Mouse (Mus musculus): ENCODE data around the gene Cep128.

Gene Cep128

DNA sequence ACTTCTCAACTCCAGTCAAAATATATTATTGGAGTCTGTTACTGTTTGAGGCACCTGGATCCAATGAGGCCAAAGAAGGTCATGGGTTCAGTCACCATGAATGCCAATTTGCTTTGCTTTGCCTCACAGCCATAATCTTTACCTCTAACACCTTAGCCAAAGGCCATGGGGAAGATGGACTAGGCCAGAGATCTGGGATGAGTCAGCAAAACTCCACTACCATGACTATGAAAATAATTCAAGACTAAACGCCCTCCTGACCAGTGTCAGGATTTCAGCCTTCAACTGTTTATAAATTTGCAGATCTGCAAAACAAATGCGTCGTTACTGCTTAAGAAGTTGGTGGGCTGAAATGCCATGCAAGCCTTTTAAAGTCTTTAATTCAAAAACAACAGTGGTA, 76.5 kb downstream of the Cep128 start:
- DNase-seq (ENCODE audit: low spot score) = no peak

DNA sequence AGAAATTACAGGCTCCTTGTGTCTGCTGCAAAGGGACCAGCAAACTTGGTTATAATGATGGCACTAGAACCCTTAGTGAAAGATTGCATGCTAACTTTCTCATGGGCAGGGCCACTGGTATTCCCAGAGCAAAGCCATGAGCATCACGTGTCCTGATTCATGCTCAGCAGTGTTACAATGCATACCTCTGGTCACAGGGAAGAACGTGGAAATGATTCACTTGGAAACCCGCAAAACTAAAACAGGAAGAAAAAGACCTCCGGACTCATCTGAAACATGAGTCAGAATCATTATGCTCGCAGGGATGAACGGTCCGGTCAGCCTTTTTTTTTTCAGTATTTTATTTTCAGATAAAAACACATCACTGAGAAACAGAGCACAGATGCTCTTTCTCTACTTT, 78.4 kb downstream of the Cep128 start:
- DNase-seq (ENCODE audit: low spot score) = no peak

- no peak for DNase-seq (ENCODE audit: low spot score)
Observed at GRCm38 (mm10) chr12:91305038-91305437, 79.2 kb downstream of the Cep128 start.

DNA sequence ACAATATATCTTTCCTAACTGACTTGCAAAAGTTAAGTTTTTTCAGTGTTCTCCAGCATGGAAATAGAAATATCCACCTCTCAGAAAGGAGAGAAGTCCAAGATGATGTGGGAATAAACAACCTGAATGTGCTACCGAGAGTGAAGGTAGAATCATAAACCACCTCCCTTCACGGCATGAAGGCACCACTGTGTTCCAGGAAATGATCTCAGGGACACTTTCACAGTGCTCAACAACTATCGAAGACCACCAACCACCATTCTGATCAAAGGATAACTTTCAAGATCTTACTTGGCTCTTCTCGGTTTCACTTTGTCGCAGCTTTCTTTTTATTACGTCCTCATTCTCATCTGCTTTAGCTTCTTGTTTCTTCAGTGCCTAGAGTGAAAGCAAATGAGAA, 85.5 kb downstream of the Cep128 start:
- DNase-seq (ENCODE audit: low spot score) = no peak

GRCm38 (mm10) chr12:91295870-91296269, 88.3 kb downstream of the Cep128 start:
- no peak for DNase-seq (ENCODE audit: low spot score)

- DNase-seq (ENCODE audit: low spot score) = no peak
Observed at GRCm38 (mm10) chr12:91295436-91295835, 88.8 kb downstream of the Cep128 start.

DNA sequence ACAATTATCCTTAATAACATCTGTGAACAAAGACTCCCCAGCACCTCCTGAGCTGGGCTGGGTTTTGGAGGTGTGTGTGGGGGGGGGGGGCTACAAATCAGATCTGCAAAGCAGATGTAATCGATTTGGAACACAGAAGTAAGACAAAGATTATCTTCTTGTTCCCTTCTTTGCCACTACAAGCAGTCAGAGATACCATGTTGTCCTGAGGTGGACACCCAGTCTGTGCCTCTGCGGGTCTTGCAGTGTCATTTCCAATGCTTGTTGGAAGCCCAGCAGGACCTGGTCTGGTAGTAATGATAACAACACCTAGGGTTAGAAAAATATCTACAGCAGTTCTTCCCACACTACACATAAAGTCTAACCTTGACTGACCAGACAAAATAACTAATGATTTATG, 110.3 kb downstream of the Cep128 start:
- no peak for DNase-seq (ENCODE audit: low spot score)

- DNase-seq (ENCODE audit: low spot score) = no peak
Observed at GRCm38 (mm10) chr12:91269634-91270033, 114.6 kb downstream of the Cep128 start.

- DNase-seq (ENCODE audit: low spot score) = no peak
Observed at GRCm38 (mm10) chr12:91268974-91269373, 115.2 kb downstream of the Cep128 start.

GRCm38 (mm10) chr12:91266014-91266413, 118.2 kb downstream of the Cep128 start:
- no peak for DNase-seq (ENCODE audit: low spot score)

DNA sequence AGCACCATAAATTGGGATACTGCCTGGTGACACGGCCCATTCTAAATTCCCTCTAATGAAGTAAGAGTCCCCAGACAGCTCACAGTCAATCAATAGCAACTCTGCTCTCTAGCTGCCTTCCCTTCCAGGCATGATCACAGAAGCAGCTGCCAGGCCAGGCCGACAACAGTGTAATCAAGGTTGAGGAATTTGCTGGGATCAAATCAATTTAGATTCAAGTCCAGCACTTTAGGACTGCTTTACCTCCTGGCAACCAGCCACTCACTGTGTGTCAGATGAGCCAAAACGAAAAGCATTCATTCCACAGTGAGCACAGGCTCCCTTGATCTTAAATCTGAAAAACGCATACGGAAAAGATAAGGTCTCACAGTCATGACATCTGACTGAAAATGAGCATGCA, 118.7 kb downstream of the Cep128 start:
- DNase-seq (ENCODE audit: low spot score) = no peak

GRCm38 (mm10) chr12:91264828-91265355, 119.3 kb downstream of the Cep128 start:
- no peak for DNase-seq (ENCODE audit: low spot score)

DNA sequence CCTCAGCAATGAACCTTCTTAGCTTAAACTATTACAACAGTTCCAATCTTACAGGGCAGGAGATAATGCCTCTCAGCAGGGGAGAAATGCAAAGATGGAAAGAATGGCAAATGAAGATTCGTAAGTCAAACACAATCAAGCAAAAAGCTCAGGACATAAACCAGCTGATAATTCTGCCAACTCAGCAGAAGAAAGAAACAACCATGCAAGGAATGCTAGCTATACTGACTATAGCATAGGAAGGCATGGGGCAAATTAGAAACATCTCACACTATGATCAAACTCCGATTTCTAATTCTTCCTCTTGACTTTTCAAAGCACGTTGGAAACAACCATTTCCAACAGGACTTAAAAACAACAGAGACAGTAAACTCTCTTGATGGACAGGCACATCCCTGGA, 120.5 kb downstream of the Cep128 start:
- no peak for DNase-seq (ENCODE audit: low spot score)

GRCm38 (mm10) chr12:91262801-91263200, 121.4 kb downstream of the Cep128 start:
- DNase-seq (ENCODE audit: low spot score) = no peak

DNA sequence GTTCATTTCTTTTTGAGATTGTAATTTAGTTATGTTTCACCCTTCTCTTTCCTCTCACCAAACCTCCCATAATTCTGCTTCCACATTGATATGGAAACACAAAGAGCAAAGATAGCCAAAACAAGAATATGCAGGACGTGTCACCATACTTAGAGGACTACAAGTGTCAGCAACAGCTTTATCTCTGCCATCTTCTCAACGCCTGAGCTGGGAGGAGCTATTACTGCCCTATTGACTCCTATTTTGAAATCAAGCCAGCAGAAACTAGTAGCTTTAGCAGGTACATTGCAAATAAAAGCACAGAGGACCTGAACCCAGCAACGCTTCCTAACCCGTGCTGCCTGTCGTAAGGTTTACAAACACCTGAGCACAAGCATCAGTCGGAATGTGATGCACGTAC, 127.9 kb downstream of the Cep128 start:
- no peak for DNase-seq (ENCODE audit: low spot score)

GRCm38 (mm10) chr12:91254831-91255230, 129.4 kb downstream of the Cep128 start:
- DNase-seq (ENCODE audit: low spot score) = no peak

GRCm38 (mm10) chr12:91220609-91221008, 163.6 kb downstream of the Cep128 start:
- DNase-seq (ENCODE audit: low spot score) = no peak

- no peak for DNase-seq (ENCODE audit: low spot score)
Observed at GRCm38 (mm10) chr12:91205550-91205949, 178.7 kb downstream of the Cep128 start.

DNA sequence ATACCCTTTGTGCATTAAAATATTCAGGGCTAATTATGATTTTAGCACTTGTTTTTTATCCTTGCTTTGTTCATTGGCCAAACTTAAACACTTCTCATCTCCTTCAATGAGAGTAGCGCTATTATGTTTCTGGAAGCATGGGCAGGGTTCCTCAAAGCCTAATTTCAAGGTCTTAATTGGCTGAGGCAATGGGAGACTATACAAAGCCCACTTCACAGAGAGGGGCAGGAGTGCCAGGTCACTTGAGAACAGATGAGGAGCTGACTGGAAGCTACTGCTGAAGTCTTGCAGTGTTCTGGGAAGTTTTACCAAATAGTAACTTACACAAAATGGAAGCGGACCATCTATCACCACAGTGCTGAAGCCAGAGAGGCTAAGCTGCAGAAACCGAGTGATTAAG, 179.9 kb downstream of the Cep128 start:
- DNase-seq (ENCODE audit: low spot score) = no peak

- no peak for DNase-seq (ENCODE audit: low spot score)
Observed at GRCm38 (mm10) chr12:91202496-91202895, 181.7 kb downstream of the Cep128 start.

GRCm38 (mm10) chr12:91189111-91189510, 195.1 kb downstream of the Cep128 start:
- DNase-seq (ENCODE audit: low spot score) = no peak

DNA sequence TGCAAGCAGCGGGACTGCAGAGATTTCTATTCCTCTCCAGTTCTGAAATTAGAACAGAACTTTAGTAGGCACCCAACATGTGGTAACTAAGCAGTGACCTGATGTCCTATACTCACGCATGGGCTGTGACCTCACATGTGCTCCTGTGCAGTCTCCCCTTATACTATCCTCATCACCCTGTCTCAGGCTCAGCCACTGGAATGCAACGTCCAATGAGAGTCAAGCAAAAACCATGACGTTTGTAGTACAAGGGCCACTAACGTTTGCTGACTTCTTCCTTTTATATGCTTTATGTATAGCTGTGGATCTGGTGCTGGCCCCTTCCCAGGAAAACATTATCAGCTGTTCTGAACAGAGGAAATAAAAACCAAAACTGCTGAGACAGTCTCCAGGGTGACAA, 198.6 kb downstream of the Cep128 start:
- no peak for DNase-seq (ENCODE audit: low spot score)

- DNase-seq (ENCODE audit: low spot score) = no peak
Observed at GRCm38 (mm10) chr12:91184616-91185015, 199.6 kb downstream of the Cep128 start.

DNA sequence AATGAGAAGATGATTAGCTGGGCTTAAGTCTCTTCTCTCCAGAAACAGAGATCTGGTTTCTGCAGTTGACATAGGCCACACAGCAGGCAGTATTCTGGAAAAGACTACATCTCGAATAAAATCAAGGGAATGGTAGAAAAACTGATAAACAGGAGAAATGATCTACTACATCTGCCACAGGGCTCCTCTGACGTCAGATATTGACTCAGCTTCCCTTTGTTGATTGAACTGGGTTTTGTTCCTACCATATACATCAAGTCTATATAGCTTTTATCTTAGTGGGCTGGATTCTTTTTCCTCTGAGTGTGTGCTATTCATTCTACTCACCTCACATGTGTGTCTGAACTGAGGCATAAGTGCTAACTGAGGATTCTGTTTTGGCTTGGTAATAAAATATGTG, 200.3 kb downstream of the Cep128 start:
- DNase-seq (ENCODE audit: low spot score) = no peak

DNA sequence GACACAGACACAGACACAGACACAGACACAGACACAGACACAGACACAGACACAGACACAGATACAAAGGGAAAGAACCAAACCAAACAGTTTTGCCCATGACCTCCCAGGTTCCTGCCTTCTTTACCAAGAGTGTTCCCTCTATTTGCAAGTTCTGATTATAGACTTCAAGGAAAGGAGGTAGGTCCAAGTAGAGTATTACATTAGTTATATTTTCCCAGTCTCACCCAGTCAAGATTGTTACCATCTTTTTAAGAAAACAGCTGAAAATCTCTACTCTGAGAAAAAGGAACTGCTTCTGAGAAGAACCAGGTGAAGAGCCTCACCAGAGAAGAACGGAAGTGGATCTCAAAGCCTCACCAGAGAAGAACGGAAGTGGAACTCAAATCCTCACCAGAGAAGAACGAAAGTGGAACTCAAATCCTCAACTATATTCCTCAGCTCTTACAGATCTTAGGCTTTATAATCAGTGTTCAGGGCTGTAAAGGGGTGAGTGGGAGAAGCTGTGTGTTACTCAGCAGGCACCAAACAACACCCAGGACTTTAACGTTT, 200.8 kb downstream of the Cep128 start:
- DNase-seq (ENCODE audit: low spot score) = no peak
